In genomic region chr5:135369787-135370654, GRCm38 (mm10) we compare ENCODE assay signal across 8 mouse cellular contexts. TPM values are rescaled to one million over a fixed set of nuclear protein-coding genes. Genes with fewer than 3 reads are reported as not detected.
DNase-seq lines count a peak whose midpoint lies in the region; ATAC-seq and TF ChIP-seq lines count a peak whose summit lies in the region.

Gene Nsun5, plus strand, starts transcription at chr5:135369953.

- H3K4me1 ChIP-seq in G1E (ENCODE audit: insufficient read depth, low read depth, low read length), result peaks cover 29% of the 10 kb centered on the region
- peaks cover 2% of the 10 kb centered on the region; the same call in 1 of the 2 replicates for H3K4me1 ChIP-seq in forebrain, postnatal 0 days (ENCODE audit: insufficient read depth)
- H3K4me1 ChIP-seq in lung, embryonic 15.5 days, result peaks cover 15% of the 10 kb centered on the region

- no peaks in the 10 kb centered on the region for H3K9me3 ChIP-seq in G1E (replicated peaks)
- no peaks in the 10 kb centered on the region for H3K9me3 ChIP-seq in forebrain, postnatal 0 days (ENCODE audit: low read length)
- no peaks in the 10 kb centered on the region for H3K9me3 ChIP-seq in lung, embryonic 15.5 days

- TF ChIP-seq CTCF in G1E (IDR thresholded peaks at IDR 0.05; ENCODE audit: low read depth, low read length), result no peak
- TF ChIP-seq CTCF in forebrain, postnatal 0 days (IDR thresholded peaks at IDR 0.05; ENCODE audit: low read depth), result no peak

- WGBS in forebrain, postnatal 0 days, result under 1% methylated on average over 63 of the region's 64 CpGs
- under 1% methylated on average over 63 of the region's 64 CpGs for WGBS in lung, embryonic 15.5 days

- ATAC-seq in G1E (ENCODE audit: extremely low read depth, insufficient number of reproducible peaks, low FRiP score, poor library complexity, severe bottlenecking), result peak; percentile 55; the same call in 1 of the 2 replicates
- peak; percentile 82 for ATAC-seq in forebrain, postnatal 0 days
- ATAC-seq in lung, embryonic 15.5 days (ENCODE audit: borderline replicate concordance, extremely low read depth, low FRiP score, low TSS enrichment), result peak; percentile 71; the same call in 1 of the 2 replicates

- H3K9ac ChIP-seq in forebrain, postnatal 0 days, result peak within 1 kb of the TSS; percentile 72
- peak within 1 kb of the TSS; percentile 76 for H3K9ac ChIP-seq in lung, embryonic 15.5 days

- H3K4me2 ChIP-seq in forebrain, postnatal 0 days (ENCODE audit: low read depth), result peak within 1 kb of the TSS; percentile 81
- H3K4me2 ChIP-seq in lung, embryonic 15.5 days, result peak within 1 kb of the TSS; percentile 79

- H3K36me3 ChIP-seq in G1E (replicated peaks), result peaks cover 49% of the 10 kb centered on the region
- H3K36me3 ChIP-seq in forebrain, postnatal 0 days (ENCODE audit: insufficient read depth), result peaks cover 29% of the 10 kb centered on the region
- peaks cover 31% of the 10 kb centered on the region for H3K36me3 ChIP-seq in lung, embryonic 15.5 days

- peak; percentile 82 for DNase-seq in G1E (ENCODE audit: low spot score)
- DNase-seq in cerebellum, adult 18-20 months, result peak; percentile 94 to 96
- DNase-seq in forebrain, postnatal 0 days, result peak; percentile 98
- peak; percentile 98 for DNase-seq in heart, postnatal 4 days
- DNase-seq in layer of hippocampus, adult 8-10 months (ENCODE audit: low spot score in 2 of 2), result peak; percentile 87 to 94
- DNase-seq in ovary, adult 18-20 months (ENCODE audit: low spot score), result peak; percentile 88
- DNase-seq in thymus, postnatal 0 days (ENCODE audit: low spot score), result peak; percentile 97

- H3K4me3 ChIP-seq in G1E (ENCODE audit: low read depth, low read length), result peak within 1 kb of the TSS; percentile 100
- H3K4me3 ChIP-seq in forebrain, postnatal 0 days (ENCODE audit: low read depth, low read length), result peak within 1 kb of the TSS; percentile 58
- H3K4me3 ChIP-seq in lung, embryonic 15.5 days, result peak within 1 kb of the TSS; percentile 98

- peaks cover 8% of the 10 kb centered on the region for H3K27me3 ChIP-seq in G1E (ENCODE audit: insufficient read depth, low read length)
- no peaks in the 10 kb centered on the region for H3K27me3 ChIP-seq in forebrain, postnatal 0 days (ENCODE audit: insufficient read depth, low read length)
- H3K27me3 ChIP-seq in lung, embryonic 15.5 days, result no peaks in the 10 kb centered on the region

- peak within 1 kb of the TSS; percentile 80 for H3K27ac ChIP-seq in forebrain, postnatal 0 days (ENCODE audit: low read depth, low read length)
- H3K27ac ChIP-seq in lung, embryonic 15.5 days, result peak within 1 kb of the TSS; percentile 91

RNA-seq across cellular contexts. Expression of gene Nsun5, which starts in this region (rescaled TPM):
- total RNA-seq in G1E (2014; fragmentation: Nextera tagmentation) (21.1 and 26.2 TPM in 2 replicates), G1E (2017) (26.7 and 27.6 TPM in 2 replicates)
- polyA plus RNA-seq in G1E (2012), result 20.4 and 21.0 TPM in 2 replicates
- 20.2 and 29.5 TPM in 2 replicates for total RNA-seq in forebrain, postnatal 0 days (2014; rRNA removed)
- 19.5 and 20.4 TPM in 2 replicates for polyA plus RNA-seq in forebrain, postnatal 0 days (2015; fragmentation: Nextera tagmentation; extraction: Ambion mirVana)
- 10 to 100 TPM; 14.5 to 15.1 TPM for total RNA-seq in heart, postnatal 4 days (2021)
- 10 to 100 TPM; 23.5 to 30.2 (median 26.1) TPM for total RNA-seq in layer of hippocampus, adult 8-10 months (2022)
- polyA plus RNA-seq in lung, embryonic 15.5 days (2015; fragmentation: Nextera tagmentation; extraction: Ambion mirVana), result 34.8 and 37.5 TPM in 2 replicates
- 37.5 and 40.1 TPM in 2 replicates for polyA plus RNA-seq in thymus, postnatal 0 days (2015; fragmentation: Nextera tagmentation; extraction: Ambion mirVana)

Comparison
In these comparisons a context has a peak if more than half of its experiments do, and no peak if none do; other contexts are left out.
1. Peak in every context shown above with its lines: DNase-seq, ATAC-seq, H3K4me3 ChIP-seq and H3K27ac ChIP-seq.